1 mouse cellular context compared by ENCODE assay signal in genomic region chr4:133598616-133599015, GRCm38 (mm10).
A peak's percentile ranks its signal among the peaks of the same experiment; 100 is the strongest.
TF ChIP-seq lines count a peak whose summit lies in the region.

No protein-coding gene starts in this region.

TF ChIP-seq in CH12.LX, 34 proteins besides CTCF, POLR2A, EP300 and RAD21:
- TF ChIP-seq ETS1 (conservative IDR thresholded peaks at IDR 0.05; ENCODE audit: low read depth, low read length), result no peak; the same call in 1 of the 2 replicates
- TF ChIP-seq TBP (conservative IDR thresholded peaks at IDR 0.05; ENCODE audit: low read depth, low read length), result 0 out of 2 replicates have a peak, but pooled peaks have one; percentile 30
- TF ChIP-seq USF1 (IDR thresholded peaks at IDR 0.05; ENCODE audit: low read depth, low read length), result no peak
- TF ChIP-seq ELF1 (IDR thresholded peaks at IDR 0.05; ENCODE audit: low read depth, low read length), result peak; percentile 40; the same call in 1 of the 2 replicates
- 0 out of 2 replicates have a peak, but pooled peaks have one; percentile 10 for TF ChIP-seq CHD1 (IDR thresholded peaks at IDR 0.05; ENCODE audit: low read depth, low read length)
- TF ChIP-seq CHD2 (IDR thresholded peaks at IDR 0.05; ENCODE audit: low read length), result no peak
- TF ChIP-seq E2F4 (IDR thresholded peaks at IDR 0.05; ENCODE audit: insufficient replicate concordance, low read depth, low read length), result no peak
- TF ChIP-seq NELFE (IDR thresholded peaks at IDR 0.05; ENCODE audit: low read depth, low read length), result 0 out of 2 replicates have a peak, but pooled peaks have one; percentile 13
- TF ChIP-seq ZMIZ1 (IDR thresholded peaks at IDR 0.05; ENCODE audit: low read depth, low read length), result no peak
- TF ChIP-seq SIN3A (IDR thresholded peaks at IDR 0.05; ENCODE audit: low read length), result 0 out of 2 replicates have a peak, but pooled peaks have one; percentile 13
- no peak for TF ChIP-seq USF2 (conservative IDR thresholded peaks at IDR 0.05; ENCODE audit: low read depth, low read length)
